1 mouse cellular context compared by ENCODE assay signal in the genomic region with DNA sequence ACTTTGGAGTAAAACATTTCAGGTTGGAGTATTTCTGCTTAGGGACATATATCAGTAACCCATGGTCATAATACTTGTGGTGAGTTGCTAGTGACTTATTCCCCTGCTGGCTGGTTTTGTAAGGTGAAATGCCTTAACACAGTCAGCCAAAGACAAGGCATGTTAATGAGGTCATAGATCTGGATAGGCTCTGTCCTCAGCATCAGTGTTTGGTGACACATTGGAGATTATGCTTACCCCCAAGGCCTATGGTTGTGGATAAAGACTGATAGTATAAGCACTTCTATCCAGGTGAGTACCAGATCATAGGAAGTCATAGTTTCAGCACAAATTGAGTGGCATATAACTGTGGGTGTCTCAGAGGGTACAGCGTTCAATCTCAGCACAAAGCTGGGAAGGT.
TF ChIP-seq lines count a peak whose summit lies in the region.

No protein-coding gene starts in this region.

TF ChIP-seq in MEL, 35 proteins besides CTCF, POLR2A, EP300 and RAD21:
- no peak for TF ChIP-seq TAL1 (IDR thresholded peaks at IDR 0.05; ENCODE audit: low read length)
- no peak for TF ChIP-seq CHD2 (IDR thresholded peaks at IDR 0.05; ENCODE audit: low read length)
- TF ChIP-seq GABPA (IDR thresholded peaks at IDR 0.05; ENCODE audit: low read depth, low read length), result no peak
- no peak for TF ChIP-seq MXI1 (IDR thresholded peaks at IDR 0.05; ENCODE audit: low read depth, low read length)
- TF ChIP-seq JUND (IDR thresholded peaks at IDR 0.05; ENCODE audit: low read depth, low read length), result no peak
- no peak for TF ChIP-seq UBTF (IDR thresholded peaks at IDR 0.05; ENCODE audit: borderline replicate concordance, insufficient read depth, low read depth, low read length)
- TF ChIP-seq ZKSCAN1 (IDR thresholded peaks at IDR 0.05; ENCODE audit: low read depth, low read length), result no peak
- TF ChIP-seq ZNF384 (IDR thresholded peaks at IDR 0.05; ENCODE audit: low read depth, low read length), result no peak
- TF ChIP-seq RCOR1 (IDR thresholded peaks at IDR 0.05; ENCODE audit: low read depth, low read length), result no peak
- no peak for TF ChIP-seq MAX (IDR thresholded peaks at IDR 0.05; ENCODE audit: low read length)
- no peak for TF ChIP-seq USF2 (IDR thresholded peaks at IDR 0.05; ENCODE audit: borderline replicate concordance in 1 of 2, insufficient read depth in 1 of 2, low read depth in 1 of 2, low read length in 2 of 2)
- no peak for TF ChIP-seq CHD1 (IDR thresholded peaks at IDR 0.05; ENCODE audit: low read depth, low read length)
- TF ChIP-seq GATA1 (IDR thresholded peaks at IDR 0.05; ENCODE audit: low read depth, low read length), result no peak
- no peak for TF ChIP-seq NRF1 (IDR thresholded peaks at IDR 0.05; ENCODE audit: insufficient read depth, low read depth, low read length, poor library complexity, severe bottlenecking)
- no peak for TF ChIP-seq SIN3A (IDR thresholded peaks at IDR 0.05; ENCODE audit: low read length)
TF ChIP-seq in MEL: peak in this region for 0.
